Mouse (Mus musculus) liver, adult 2 months (tissue): ENCODE measurements around the gene Creb5. TPM values are rescaled to one million over a fixed set of nuclear protein-coding genes. Genes with fewer than 3 reads are reported as not detected.

Experiments used
- DNase-seq: peaks from one replicate; pipeline ENCODE4 v3.0.0-alpha.2; 2011; ENCODE audit warnings: low read depth, low spot score; ENCODE audit errors: extremely low read depth
- H3K27ac ChIP-seq: fragments of 200-500 bp; replicated peaks from 2 replicates; pipeline ENCODE4 v1.5.1; 2012; ENCODE audit warnings: low read depth, mild to moderate bottlenecking, control low read depth, inconsistent platforms, low read length; ENCODE audit not compliant: insufficient read depth
- H3K27me3 ChIP-seq: fragments of 200-500 bp; 2 replicates; pipeline ENCODE4 v1.6.1; 2012; ENCODE audit warnings: mild to moderate bottlenecking, moderate library complexity, low read length, inconsistent platforms; ENCODE audit not compliant: control insufficient read depth, insufficient read depth
- H3K36me3 ChIP-seq: fragments of 200-500 bp; 2 replicates; pipeline ENCODE4 v1.6.1; 2012; ENCODE audit warnings: low read length, inconsistent platforms; ENCODE audit not compliant: control insufficient read depth, insufficient read depth
- H3K4me1 ChIP-seq: fragments of 200-500 bp; 2 replicates; pipeline ENCODE4 v1.6.1; 2011; ENCODE audit warnings: low read length; ENCODE audit not compliant: control insufficient read depth, insufficient read depth
- H3K4me3 ChIP-seq: fragments of 200-500 bp; 2 replicates; pipeline ENCODE4 v1.5.1; 2011; ENCODE audit warnings: low read depth, mild to moderate bottlenecking, control low read depth, low read length, moderate library complexity; ENCODE audit not compliant: insufficient read depth
- H3K79me2 ChIP-seq: fragments of 200-500 bp; 2 replicates; pipeline ENCODE4 v1.6.1; 2012; ENCODE audit warnings: inconsistent platforms, mild to moderate bottlenecking, low read length, moderate library complexity; ENCODE audit not compliant: control insufficient read depth, insufficient read depth
- H3K9ac ChIP-seq: fragments of 200-500 bp; 2 replicates; pipeline ENCODE4 v1.6.1; 2012; ENCODE audit warnings: low read depth, mild to moderate bottlenecking, control low read depth, inconsistent platforms, low read length
- CTCF ChIP-seq: fragments of 200-500 bp; IDR thresholded peaks from 2 replicates; pipeline ENCODE4 v1.5.1; 2011; ENCODE audit warnings: low read depth, low read length, control low read depth
- POLR2A ChIP-seq: fragments of 200-500 bp; IDR thresholded peaks from 2 replicates; pipeline ENCODE4 v1.6.1; 2011; ENCODE audit warnings: low read length, control low read depth; ENCODE audit not compliant: insufficient read depth; ENCODE audit errors: extremely low read depth
- WGBS: fragments of 180-500 bp; shearing (Covaris S2); methylation state at CpG from one replicate; pipeline ENCODE4 v1.1.7; 2018; 5-methylcytosine and 5-hydroxymethylcytosine counted together
- polyA plus RNA-seq: library from polyadenylated mRNA; depleted of rRNA; stranded (reverse); fragments of >200 nt; gene quantifications from 2 replicates; pipeline ENCODE4 v1.2.3, GENCODE M21; 2012
- total RNA-seq: library from RNA; depleted of rRNA; stranded (reverse); fragments of >200 nt; gene quantifications from 2 replicates; pipeline ENCODE4 v1.2.3, GENCODE M21; 2014

Gene Creb5
- total and polyA plus RNA-seq, 2 experiments: 0.02 to 0.18 TPM

DNA sequence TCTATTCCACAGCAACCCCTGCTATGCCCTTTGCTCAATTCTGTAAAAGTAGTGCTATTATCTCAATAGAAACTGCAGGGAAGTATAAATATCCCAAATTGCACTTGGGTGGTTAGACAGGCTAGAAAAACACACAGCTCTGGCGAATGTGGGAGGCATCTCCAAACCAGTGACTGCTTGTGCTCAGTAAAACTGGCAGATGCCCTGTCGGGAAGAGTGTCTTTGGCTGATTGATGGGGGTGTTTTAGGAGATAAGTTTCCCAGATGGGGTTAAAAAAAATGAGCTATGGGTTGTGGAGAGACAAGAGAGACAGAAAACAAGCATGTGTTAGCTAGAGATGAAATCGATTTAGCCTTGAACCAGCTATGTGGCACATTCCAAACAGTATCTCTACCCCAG, 163.4 kb downstream of the Creb5 start:
- H3K27me3 ChIP-seq: peaks cover 11% of the 10 kb centered on the region; the same call in 1 of the 2 replicates
- no peak for DNase-seq
- TF ChIP-seq CTCF: no peak
- TF ChIP-seq POLR2A: no peak
- no peaks in the 10 kb centered on the region for H3K36me3 ChIP-seq
- WGBS: 56% methylated on average over 3 of the region's 3 CpGs
- no peak overlapping the region for H3K9ac ChIP-seq
- no peak overlapping the region for H3K4me3 ChIP-seq
- H3K4me1 ChIP-seq: no peaks in the 10 kb centered on the region
- no peaks in the 10 kb centered on the region for H3K79me2 ChIP-seq
- no peak overlapping the region for H3K27ac ChIP-seq

- H3K9ac ChIP-seq: no peak overlapping the region
- no peaks in the 10 kb centered on the region for H3K79me2 ChIP-seq
- H3K27ac ChIP-seq: no peak overlapping the region
- no peak for TF ChIP-seq CTCF
- TF ChIP-seq POLR2A: no peak
- WGBS: 77% methylated on average over 6 of the region's 6 CpGs
- H3K36me3 ChIP-seq: no peaks in the 10 kb centered on the region
- H3K4me1 ChIP-seq: no peaks in the 10 kb centered on the region
- no peak for DNase-seq
- H3K27me3 ChIP-seq: peaks cover 9% of the 10 kb centered on the region; the same call in 1 of the 2 replicates
- H3K4me3 ChIP-seq: no peak overlapping the region
Observed at GRCm38 (mm10) chr6:53452240-53452639, 165.2 kb downstream of the Creb5 start.

GRCm38 (mm10) chr6:53455442-53455841, 168.4 kb downstream of the Creb5 start:
- 72% methylated on average over 4 of the region's 4 CpGs for WGBS
- TF ChIP-seq POLR2A (no peak), CTCF (no peak)
- H3K36me3 ChIP-seq: no peaks in the 10 kb centered on the region
- H3K9ac ChIP-seq: no peak overlapping the region
- H3K27me3 ChIP-seq: peaks cover 6% of the 10 kb centered on the region; the same call in 1 of the 2 replicates
- H3K4me3 ChIP-seq: no peak overlapping the region
- H3K27ac ChIP-seq: no peak overlapping the region
- no peak for DNase-seq
- H3K79me2 ChIP-seq: no peaks in the 10 kb centered on the region
- H3K4me1 ChIP-seq: no peaks in the 10 kb centered on the region

GRCm38 (mm10) chr6:53456111-53456510, 169.0 kb downstream of the Creb5 start:
- no peak for TF ChIP-seq POLR2A
- no peak for TF ChIP-seq CTCF
- H3K9ac ChIP-seq: no peak overlapping the region
- WGBS: 95% methylated on average over 5 of the region's 5 CpGs
- H3K27me3 ChIP-seq: peaks cover 6% of the 10 kb centered on the region; the same call in 1 of the 2 replicates
- H3K36me3 ChIP-seq: no peaks in the 10 kb centered on the region
- H3K27ac ChIP-seq: no peak overlapping the region
- DNase-seq: no peak
- H3K79me2 ChIP-seq: no peaks in the 10 kb centered on the region
- no peaks in the 10 kb centered on the region for H3K4me1 ChIP-seq
- H3K4me3 ChIP-seq: no peak overlapping the region

GRCm38 (mm10) chr6:53459995-53460747, 173.1 kb downstream of the Creb5 start:
- H3K9ac ChIP-seq: no peak overlapping the region
- DNase-seq: no peak
- no peaks in the 10 kb centered on the region for H3K36me3 ChIP-seq
- H3K4me3 ChIP-seq: no peak overlapping the region
- TF ChIP-seq CTCF (no peak), POLR2A (no peak)
- no peak overlapping the region for H3K27ac ChIP-seq
- 84% methylated on average over 6 of the region's 6 CpGs for WGBS
- no peaks in the 10 kb centered on the region for H3K79me2 ChIP-seq
- no peaks in the 10 kb centered on the region; the same call in 1 of the 2 replicates for H3K27me3 ChIP-seq
- H3K4me1 ChIP-seq: no peaks in the 10 kb centered on the region; the same call in 1 of the 2 replicates

DNA sequence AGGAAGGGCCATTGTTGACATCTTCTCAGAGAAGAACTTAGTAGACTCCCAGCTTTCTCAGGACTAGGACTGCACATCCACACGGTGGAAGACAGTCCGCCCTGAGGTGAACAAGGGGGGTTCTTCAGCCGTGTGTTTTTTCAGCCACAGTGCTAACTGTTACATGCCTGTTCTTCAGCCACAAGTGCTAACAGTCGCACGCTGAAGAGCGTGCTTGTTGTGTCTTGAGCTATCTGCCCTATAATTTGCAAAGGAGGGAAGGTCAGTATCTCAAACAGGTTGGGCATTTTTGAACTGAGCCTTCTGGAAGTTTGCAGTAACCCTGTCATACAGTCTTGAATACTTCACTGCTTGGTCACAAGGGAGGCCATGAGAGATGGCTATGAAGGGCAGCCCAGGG, 174.0 kb downstream of the Creb5 start:
- no peak for DNase-seq
- Histone ChIP-seq H3K9ac (no peak overlapping the region), H3K4me3 (no peak overlapping the region), H3K27me3 (no peaks in the 10 kb centered on the region; the same call in 1 of the 2 replicates), H3K4me1 (no peaks in the 10 kb centered on the region; the same call in 1 of the 2 replicates), H3K79me2 (no peaks in the 10 kb centered on the region), H3K36me3 (no peaks in the 10 kb centered on the region), H3K27ac (no peak overlapping the region)
- TF ChIP-seq CTCF: no peak
- TF ChIP-seq POLR2A: no peak
- WGBS: 89% methylated on average over 6 of the region's 6 CpGs
